Mouse (Mus musculus) bone marrow, adult 2 months (tissue): ENCODE results near the gene Ccdc141.

Experiments
- CTCF ChIP-seq: fragments of 200-500 bp; IDR thresholded peaks from 2 replicates; pipeline ENCODE4 v1.5.1; 2011; ENCODE audit warnings: low read length, control low read depth; ENCODE audit not compliant: control insufficient read depth, insufficient read depth
- POLR2A ChIP-seq: fragments of 200-500 bp; IDR thresholded peaks from 2 replicates; pipeline ENCODE4 v1.6.1; 2011; ENCODE audit warnings: low read depth, mild to moderate bottlenecking, control low read depth, low read length, borderline replicate concordance; ENCODE audit not compliant: control insufficient read depth

GRCm38 (mm10) chr2:76966582-76966981 lies 203.9 kb downstream of the Ccdc141 start:
- no peak for TF ChIP-seq CTCF
- no peak for TF ChIP-seq POLR2A
